Comparison of ENCODE assay signal across 21 mouse cellular contexts in the genomic region with DNA sequence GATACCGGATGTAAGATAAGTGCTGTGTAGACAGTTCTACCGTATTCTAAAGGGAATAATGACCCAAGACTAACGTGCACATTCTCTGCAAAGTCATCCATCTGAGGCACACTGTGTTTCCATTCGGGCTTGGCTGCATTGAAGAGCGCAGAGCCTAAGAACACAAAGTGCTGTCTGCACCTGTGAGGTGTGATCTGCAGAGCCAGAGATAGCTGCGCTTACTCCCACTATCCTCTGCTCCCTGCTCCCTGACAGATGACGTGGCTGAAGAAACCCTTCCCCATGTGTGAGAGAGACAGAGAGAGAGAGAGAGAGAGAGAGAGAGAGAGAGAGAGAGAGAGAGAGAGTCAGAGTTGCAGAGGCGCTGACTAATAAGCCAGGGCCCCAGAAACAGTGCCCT.
"Had no signal": no experiment of that assay in that cellular context is flagged by ENCODE, and none has a peak within 500 bp of the region (broad histone marks: within the 10 kb centered on the region; RNA-seq: fewer than 3 reads in every experiment).

No protein-coding gene starts in this region.

- ATAC-seq: liver, embryonic 12.5 days had no signal

- H3K27me3 ChIP-seq: liver, embryonic 12.5 days; liver, embryonic 15.5 days; lung, embryonic 15.5 days; stomach, embryonic 15.5 days had no signal

- H3K4me3 ChIP-seq: layer of hippocampus, adult 2 months; limb, embryonic 10.5 days; limb, embryonic 13.5 days; liver, embryonic 12.5 days; liver, embryonic 15.5 days; lung, embryonic 15.5 days; megakaryocyte, embryonic 14.5 days; midbrain, embryonic 10.5 days; stomach, embryonic 15.5 days had no signal

- H3K36me3 ChIP-seq: limb, embryonic 10.5 days; limb, embryonic 13.5 days; liver, embryonic 12.5 days; liver, embryonic 15.5 days; lung, embryonic 15.5 days; midbrain, embryonic 10.5 days; stomach, embryonic 15.5 days had no signal

- DNase-seq: kidney, postnatal 25 days; layer of hippocampus, adult 9-11 months; liver; lung, adult 18-20 months; lung, postnatal 10 days; lung, postnatal 36 days; midbrain, embryonic 14.5 days; right cerebral cortex, postnatal 25 days; spleen, adult 18-20 months; thymus, adult 18-20 months; thymus, postnatal 36 days had no signal

- H3K27ac ChIP-seq: kidney, postnatal 0 days; layer of hippocampus, adult 2 months; limb, embryonic 10.5 days; limb, embryonic 13.5 days; liver, embryonic 12.5 days; liver, embryonic 15.5 days; lung, embryonic 15.5 days; midbrain, embryonic 10.5 days; stomach, embryonic 15.5 days had no signal

- H3K4me1 ChIP-seq: limb, embryonic 10.5 days; liver, embryonic 12.5 days; liver, embryonic 15.5 days; lung, embryonic 15.5 days; midbrain, embryonic 10.5 days; stomach, embryonic 15.5 days had no signal

- H3K9me3 ChIP-seq: limb, embryonic 10.5 days; liver, embryonic 12.5 days; liver, embryonic 15.5 days; lung, embryonic 15.5 days; stomach, embryonic 15.5 days had no signal

- H3K9ac ChIP-seq: limb, embryonic 13.5 days; liver, embryonic 12.5 days; liver, embryonic 15.5 days; lung, embryonic 15.5 days; stomach, embryonic 15.5 days had no signal

- H3K4me2 ChIP-seq: limb, embryonic 13.5 days; liver, embryonic 12.5 days; liver, embryonic 15.5 days; lung, embryonic 15.5 days; stomach, embryonic 15.5 days had no signal
